Mouse (Mus musculus): Measurements from ENCODE around the gene Lrp1.
A peak's percentile ranks its signal among the peaks of the same experiment; 100 is the strongest.

Lrp1 gene

GRCm38 (mm10) chr10:127594930-127595715 lies 25.8 kb downstream of the Lrp1 start:
- DNase-seq (ENCODE audit: low read depth, low spot score): no peak

GRCm38 (mm10) chr10:127594405-127594804 lies 26.5 kb downstream of the Lrp1 start:
- DNase-seq (ENCODE audit: low read depth, low spot score): no peak

DNA sequence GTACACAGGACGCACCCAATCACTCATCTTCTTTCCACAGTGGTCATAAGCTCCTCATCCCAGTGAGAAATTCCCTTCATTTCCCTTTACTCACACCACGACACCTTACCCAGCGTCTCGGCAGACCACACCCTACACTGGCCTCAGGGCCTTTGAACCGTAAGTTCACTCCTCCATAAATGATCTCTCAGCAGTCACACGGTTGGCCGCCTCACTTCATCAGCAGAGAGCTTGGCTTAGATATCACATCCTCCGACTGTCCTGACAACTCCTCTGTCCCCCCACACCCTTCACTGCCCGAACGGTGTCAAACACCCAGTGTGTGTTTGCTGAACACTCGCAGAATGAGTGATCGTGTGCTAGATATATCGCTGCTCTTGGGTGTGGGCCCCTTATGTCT lies 28.1 kb downstream of the Lrp1 start:
- DNase-seq (ENCODE audit: low read depth, low spot score): no peak

DNA sequence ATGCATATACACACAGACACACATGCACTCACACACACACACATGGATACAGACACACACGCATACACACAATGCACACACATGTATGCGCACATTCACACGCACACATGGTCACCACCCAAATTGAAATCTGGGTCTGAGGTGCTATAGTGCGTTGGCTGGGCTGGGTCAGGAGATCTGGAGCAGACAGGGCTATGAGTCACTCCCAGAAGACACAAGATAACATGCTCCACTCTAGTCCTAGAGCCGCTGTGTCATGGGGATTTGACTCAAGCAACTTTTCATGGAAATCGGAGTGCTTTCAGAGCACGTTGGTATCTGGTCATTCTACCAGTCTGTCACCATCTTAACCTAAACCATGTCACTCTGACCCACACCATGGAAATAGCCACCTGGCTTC lies 28.5 kb downstream of the Lrp1 start:
- DNase-seq (ENCODE audit: low read depth, low spot score): no peak

DNA sequence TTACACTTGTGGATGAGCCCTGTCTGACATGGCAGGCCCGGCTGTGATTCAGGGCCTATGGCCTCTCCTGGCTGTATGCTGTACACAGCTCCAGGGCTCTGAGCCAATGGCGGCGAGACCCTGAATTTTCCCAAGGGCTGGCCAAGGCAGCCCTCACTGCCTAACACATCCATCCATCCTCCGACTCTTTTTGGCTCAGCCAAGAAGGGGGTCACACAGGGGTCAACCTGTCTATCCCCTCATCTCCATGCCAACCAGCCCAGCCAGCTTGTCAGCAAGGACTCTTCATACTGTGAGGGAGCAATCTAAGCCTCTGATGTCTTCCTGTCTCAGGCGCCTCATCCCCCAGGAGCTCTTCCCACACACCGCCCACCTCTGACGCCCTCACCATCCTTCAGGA lies 29.4 kb downstream of the Lrp1 start:
- DNase-seq (ENCODE audit: low read depth, low spot score): no peak

GRCm38 (mm10) chr10:127590831-127591451 lies 30.0 kb downstream of the Lrp1 start:
- no peak for DNase-seq (ENCODE audit: low read depth, low spot score)

DNA sequence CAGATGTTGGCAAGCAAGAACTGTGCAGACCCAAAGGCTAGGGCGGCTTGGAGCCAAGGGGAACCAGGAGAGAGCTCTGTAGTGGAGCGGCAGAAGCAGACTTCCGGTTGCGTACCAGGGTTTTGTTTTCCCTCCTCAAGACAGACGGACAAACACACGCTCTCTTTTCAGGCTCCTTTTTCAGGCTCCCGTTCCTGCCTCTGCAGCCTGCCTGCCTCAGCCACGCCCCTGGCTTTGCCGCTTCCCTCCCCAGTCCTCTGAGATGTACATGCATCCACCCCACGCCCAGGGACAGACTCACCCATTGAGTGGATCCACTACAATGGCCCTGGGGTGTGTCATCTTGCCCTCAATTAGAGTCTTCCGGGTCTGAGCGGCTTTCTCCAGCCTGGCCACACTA lies 30.7 kb downstream of the Lrp1 start:
- no peak for DNase-seq (ENCODE audit: low read depth, low spot score)

GRCm38 (mm10) chr10:127587776-127588175 lies 33.2 kb downstream of the Lrp1 start:
- DNase-seq (ENCODE audit: low read depth, low spot score): no peak

- peak; percentile 78 for DNase-seq (ENCODE audit: low read depth, low spot score)
Observed at GRCm38 (mm10) chr10:127586209-127586608, 34.7 kb downstream of the Lrp1 start.

DNA sequence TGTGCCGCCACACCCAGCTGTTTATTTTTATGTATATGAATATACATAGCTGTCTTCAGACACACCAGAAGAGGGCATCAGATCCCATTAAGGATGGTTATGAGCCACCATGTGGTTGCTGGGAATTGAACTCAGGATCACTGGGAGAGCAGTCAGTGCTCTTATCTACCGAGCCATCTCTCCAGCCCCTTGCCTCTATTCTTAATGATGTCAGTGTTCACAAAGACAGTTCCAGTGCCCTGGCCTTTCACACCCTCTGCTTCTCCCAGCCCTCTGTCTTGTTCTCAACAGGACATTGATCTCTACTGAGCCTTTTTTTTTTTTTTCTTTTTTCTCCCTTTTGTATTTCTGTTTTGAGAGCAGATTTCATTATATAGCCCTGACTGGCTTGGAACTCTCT lies 35.4 kb downstream of the Lrp1 start:
- no peak for DNase-seq (ENCODE audit: low read depth, low spot score)

- DNase-seq (ENCODE audit: low read depth, low spot score): no peak
Observed at GRCm38 (mm10) chr10:127583649-127584048, 37.3 kb downstream of the Lrp1 start.

- DNase-seq (ENCODE audit: low read depth, low spot score): no peak
Observed at GRCm38 (mm10) chr10:127581291-127581690, 39.7 kb downstream of the Lrp1 start.

GRCm38 (mm10) chr10:127577982-127578381 lies 43.0 kb downstream of the Lrp1 start:
- DNase-seq (ENCODE audit: low read depth, low spot score): no peak

DNA sequence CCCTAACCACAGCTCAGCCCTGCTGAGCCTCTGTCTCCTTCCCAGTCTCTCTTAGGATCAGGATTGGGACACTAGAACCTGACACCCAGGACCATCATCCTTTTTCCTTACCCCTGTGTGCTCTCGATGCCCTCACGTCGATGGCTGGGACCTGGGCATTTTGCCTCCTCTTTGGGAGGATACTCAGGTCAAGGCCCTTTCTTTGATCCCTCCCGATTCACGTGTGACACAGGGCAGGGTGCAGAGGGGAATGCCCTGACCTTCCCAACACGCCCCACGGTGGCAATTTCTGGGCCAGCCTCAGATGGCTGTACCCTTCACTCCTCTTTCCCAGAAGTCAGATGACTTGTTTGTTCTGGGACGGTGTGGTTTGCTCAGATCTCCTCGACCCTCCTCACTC lies 43.8 kb downstream of the Lrp1 start:
- DNase-seq (ENCODE audit: low read depth, low spot score): no peak

GRCm38 (mm10) chr10:127576381-127576961 lies 44.5 kb downstream of the Lrp1 start:
- peak; percentile 34 for DNase-seq (ENCODE audit: low read depth, low spot score)

- DNase-seq (ENCODE audit: low read depth, low spot score): no peak
Observed at GRCm38 (mm10) chr10:127575741-127576140, 45.2 kb downstream of the Lrp1 start.

DNA sequence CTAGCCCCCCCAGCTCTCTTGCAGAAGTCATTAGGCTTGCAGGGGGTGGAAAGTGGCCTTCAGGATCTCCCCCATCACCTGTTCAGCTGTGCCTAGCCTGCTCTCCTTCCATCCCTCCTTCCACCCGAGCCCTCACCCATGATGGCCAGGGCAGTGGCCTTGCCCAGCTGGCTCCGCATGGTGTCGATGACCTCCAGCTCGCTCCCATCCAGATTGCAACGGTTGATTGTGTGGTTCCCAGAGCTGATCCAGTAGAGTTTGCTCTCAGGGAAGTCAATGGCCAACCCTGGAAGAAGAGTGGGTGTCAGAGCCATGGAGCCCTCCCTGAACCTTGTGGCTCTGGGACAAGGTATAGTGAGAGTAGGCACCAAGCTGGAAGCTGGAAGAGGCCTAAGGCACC lies 48.7 kb downstream of the Lrp1 start:
- DNase-seq (ENCODE audit: low read depth, low spot score): no peak

- no peak for DNase-seq (ENCODE audit: low read depth, low spot score)
Observed at GRCm38 (mm10) chr10:127570937-127571641, 49.9 kb downstream of the Lrp1 start.

- DNase-seq (ENCODE audit: low read depth, low spot score): no peak
Observed at GRCm38 (mm10) chr10:127570384-127570783, 50.6 kb downstream of the Lrp1 start.

GRCm38 (mm10) chr10:127569450-127569849 lies 51.5 kb downstream of the Lrp1 start:
- peak; percentile 68 for DNase-seq (ENCODE audit: low read depth, low spot score)

DNA sequence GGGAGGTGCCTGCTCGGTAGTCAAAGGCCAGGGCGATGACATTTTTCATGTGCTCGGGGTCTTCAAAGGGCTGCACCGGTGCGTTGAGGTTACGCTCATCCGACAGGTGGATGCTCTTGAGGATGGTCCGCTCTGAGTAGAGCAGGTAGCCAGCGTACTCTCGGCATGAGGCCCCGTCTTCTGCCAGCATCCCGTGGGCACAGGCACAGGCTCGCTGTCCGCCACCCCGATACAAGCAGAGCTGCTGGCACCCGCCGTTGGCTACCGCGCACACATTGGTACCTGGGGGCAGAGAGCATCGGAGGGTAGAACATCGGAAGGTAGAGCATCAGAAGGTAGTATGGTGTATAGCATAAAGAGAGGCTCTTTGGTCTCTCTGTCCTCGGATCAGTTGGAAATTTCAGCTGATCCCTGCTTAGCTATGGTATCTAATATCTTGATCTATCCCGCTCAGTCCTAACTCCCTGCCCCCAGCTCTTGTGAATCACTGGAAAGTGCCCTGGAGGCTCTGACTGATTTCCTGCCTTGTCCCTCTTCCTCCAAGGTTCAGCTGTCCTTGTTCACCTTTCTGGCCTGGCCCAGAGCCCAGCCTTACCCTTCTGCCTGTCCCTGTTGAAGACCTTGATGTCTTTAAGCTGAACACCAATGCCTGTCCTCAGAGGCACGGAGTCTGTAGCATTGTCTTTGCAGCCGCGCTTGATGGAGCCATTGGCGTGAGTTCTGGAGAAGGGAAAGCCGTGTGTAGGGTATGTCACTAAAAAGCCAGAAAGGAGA lies 54.2 kb downstream of the Lrp1 start:
- no peak for DNase-seq (ENCODE audit: low read depth, low spot score)

DNA sequence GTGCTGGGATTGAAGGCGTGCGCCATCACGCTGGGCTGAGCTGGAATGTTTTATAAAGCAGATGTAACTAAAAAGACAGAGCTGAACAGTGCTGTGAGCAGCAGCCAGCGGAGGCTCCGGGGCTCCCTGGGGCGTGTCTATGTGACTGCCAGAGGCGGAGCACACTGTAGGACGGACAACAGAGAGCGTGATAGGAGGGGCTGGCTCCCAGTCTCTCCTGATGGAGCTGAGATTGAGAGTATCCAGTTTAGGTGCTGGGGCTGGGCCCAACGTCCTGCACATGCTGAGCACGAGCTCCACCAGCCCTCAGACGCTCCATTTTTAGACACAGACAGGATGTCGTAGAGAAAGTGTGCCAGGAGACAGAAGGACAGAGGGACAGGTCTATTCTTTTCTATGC lies 56.6 kb downstream of the Lrp1 start:
- DNase-seq (ENCODE audit: low read depth, low spot score): no peak
